Mouse (Mus musculus): ENCODE data around the gene St3gal3.

The St3gal3 gene

DNA sequence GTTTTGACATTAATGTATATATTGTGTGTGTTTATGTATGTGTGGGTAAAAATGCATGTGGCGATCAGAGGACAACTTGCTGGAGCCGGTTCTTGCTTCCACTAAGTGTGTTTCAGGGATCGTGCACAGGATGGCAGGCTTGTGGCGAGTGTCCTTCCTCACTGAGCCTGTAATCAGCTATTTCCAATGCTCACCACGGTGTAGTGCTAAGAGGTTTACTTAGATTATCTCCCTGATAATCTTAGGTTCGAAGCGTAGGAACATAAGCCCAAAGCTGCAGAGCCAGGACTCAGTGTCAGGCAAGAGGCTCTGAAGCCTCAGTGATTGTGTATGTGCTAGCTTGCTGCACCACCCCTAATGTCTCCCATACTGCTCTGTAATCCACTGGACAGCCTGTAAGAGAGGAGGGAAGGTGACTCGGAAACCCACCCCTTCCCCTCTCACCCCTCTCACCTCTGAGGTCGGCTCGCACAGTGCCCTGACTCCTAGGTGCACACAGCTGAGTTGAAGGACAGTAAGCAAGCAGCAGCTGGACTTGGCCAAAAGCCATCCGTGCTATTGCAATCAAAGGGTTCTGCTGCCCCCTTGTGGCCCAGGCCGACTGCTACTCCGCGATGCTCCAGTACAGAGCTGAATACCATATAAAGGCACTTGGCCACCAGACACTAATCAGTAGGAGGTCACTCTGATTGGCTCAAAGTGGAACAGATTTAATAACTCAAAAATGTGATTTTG lies 51.3 kb downstream of the St3gal3 start:
- TF ChIP-seq GATA4 (IDR thresholded peaks at IDR 0.05; ENCODE audit: insufficient replicate concordance, low read length) = no peak

- TF ChIP-seq GATA4 (IDR thresholded peaks at IDR 0.05; ENCODE audit: insufficient replicate concordance, low read length) = no peak
Observed at GRCm38 (mm10) chr4:118081608-118082331, 52.9 kb downstream of the St3gal3 start.

DNA sequence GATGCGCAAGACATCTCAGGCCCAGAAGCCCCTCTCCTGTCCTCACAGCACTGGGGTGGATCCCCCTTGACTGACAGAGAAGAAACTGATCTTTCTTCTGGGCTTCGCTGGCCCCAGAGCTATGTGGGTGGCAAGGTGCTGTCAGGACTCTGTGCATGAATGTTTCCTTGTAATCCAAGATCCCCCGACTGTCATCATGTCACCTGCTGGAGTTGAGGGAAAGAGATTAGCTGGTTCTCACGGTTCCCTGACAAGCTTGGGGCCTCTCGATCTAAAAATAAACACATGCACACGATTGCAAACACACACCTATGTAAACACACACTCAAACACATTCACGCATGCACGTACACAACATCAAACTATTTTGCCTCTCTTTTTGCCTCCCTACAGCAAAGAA lies 54.2 kb downstream of the St3gal3 start:
- TF ChIP-seq GATA4 (IDR thresholded peaks at IDR 0.05; ENCODE audit: insufficient replicate concordance, low read length) = no peak

- TF ChIP-seq GATA4 (IDR thresholded peaks at IDR 0.05; ENCODE audit: insufficient replicate concordance, low read length) = no peak
Observed at GRCm38 (mm10) chr4:118079195-118079594, 55.5 kb downstream of the St3gal3 start.

DNA sequence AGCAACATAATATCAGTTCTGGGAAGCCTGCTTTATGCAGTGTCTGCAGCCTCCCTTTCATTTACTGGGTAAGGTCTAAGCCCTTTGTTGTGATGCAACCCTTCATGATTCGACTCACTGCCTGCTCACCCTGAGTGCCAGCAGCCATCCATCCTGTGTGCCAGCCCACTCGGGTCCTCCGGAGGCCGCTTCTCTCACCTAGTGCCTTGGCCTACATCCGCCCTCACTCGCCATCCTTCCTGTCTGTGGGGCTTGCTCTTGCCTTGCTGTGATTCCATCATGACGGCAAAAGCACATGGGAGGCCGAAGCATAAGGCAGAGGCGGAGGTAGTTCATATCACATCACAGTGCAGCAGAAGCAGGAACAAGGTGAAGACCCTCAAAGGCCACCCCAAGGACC lies 56.1 kb downstream of the St3gal3 start:
- no peak for TF ChIP-seq GATA4 (IDR thresholded peaks at IDR 0.05; ENCODE audit: insufficient replicate concordance, low read length)

- no peak for TF ChIP-seq GATA4 (IDR thresholded peaks at IDR 0.05; ENCODE audit: insufficient replicate concordance, low read length)
Observed at GRCm38 (mm10) chr4:118077293-118077752, 57.4 kb downstream of the St3gal3 start.

GRCm38 (mm10) chr4:118076648-118077047 lies 58.1 kb downstream of the St3gal3 start:
- TF ChIP-seq GATA4 (IDR thresholded peaks at IDR 0.05; ENCODE audit: insufficient replicate concordance, low read length) = no peak

DNA sequence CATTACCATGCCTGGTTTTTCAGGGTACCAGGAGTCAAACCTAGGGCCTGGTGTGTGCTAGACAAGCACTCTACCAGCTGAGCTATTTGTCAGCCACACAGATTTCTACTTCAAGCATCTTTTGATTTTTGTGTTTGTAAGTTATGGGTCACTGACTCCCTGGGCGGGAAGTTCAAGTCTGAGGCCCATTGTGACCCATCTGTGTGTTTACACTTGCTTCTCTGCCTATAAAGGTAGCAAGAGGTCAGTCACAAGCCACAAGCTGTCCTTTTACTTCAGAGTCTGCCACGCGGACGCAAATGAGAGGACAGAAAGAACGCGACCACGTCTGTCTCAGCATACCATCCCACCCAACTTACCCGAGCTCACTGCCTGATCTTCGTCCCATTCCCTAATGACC lies 59.4 kb downstream of the St3gal3 start:
- no peak for TF ChIP-seq GATA4 (IDR thresholded peaks at IDR 0.05; ENCODE audit: insufficient replicate concordance, low read length)

DNA sequence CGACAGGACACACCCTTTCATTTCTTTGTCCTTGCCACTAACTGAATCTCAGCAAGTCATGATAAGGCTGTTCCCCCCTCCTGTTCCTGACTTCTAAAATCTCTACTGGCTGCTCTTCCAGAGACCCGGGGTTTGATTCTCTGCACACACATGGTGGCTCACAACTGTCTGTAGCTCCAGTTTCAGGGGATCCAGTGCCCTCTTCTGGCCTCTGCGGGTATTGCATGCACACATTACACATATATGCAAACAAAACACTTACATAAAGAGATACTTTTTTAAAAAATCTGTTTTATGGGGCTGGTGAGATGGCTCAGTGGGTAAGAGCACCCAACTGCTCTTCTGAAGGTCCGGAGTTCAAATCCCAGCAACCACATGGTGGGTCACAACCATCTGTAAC lies 60.5 kb downstream of the St3gal3 start:
- no peak for TF ChIP-seq GATA4 (IDR thresholded peaks at IDR 0.05; ENCODE audit: insufficient replicate concordance, low read length)

GRCm38 (mm10) chr4:118073128-118073527 lies 61.6 kb downstream of the St3gal3 start:
- TF ChIP-seq GATA4 (IDR thresholded peaks at IDR 0.05; ENCODE audit: insufficient replicate concordance, low read length) = no peak

- no peak for TF ChIP-seq GATA4 (IDR thresholded peaks at IDR 0.05; ENCODE audit: insufficient replicate concordance, low read length)
Observed at GRCm38 (mm10) chr4:118071891-118072290, 62.8 kb downstream of the St3gal3 start.

- no peak for TF ChIP-seq GATA4 (IDR thresholded peaks at IDR 0.05; ENCODE audit: insufficient replicate concordance, low read length)
Observed at GRCm38 (mm10) chr4:118070255-118071234, 64.2 kb downstream of the St3gal3 start.

GRCm38 (mm10) chr4:118061809-118062463 lies 72.8 kb downstream of the St3gal3 start:
- TF ChIP-seq GATA4 (IDR thresholded peaks at IDR 0.05; ENCODE audit: insufficient replicate concordance, low read length) = no peak

- no peak for TF ChIP-seq GATA4 (IDR thresholded peaks at IDR 0.05; ENCODE audit: insufficient replicate concordance, low read length)
Observed at GRCm38 (mm10) chr4:118060915-118061530, 73.7 kb downstream of the St3gal3 start.
